Mouse (Mus musculus) ES-Bruce4 (cell line): Measurements from ENCODE around the gene Syt2.

Source experiments
- CTCF ChIP-seq: IDR thresholded peaks from one replicate; pipeline ENCODE4 v1.8.1; 2011; ENCODE audit warnings: low read depth, low read length
- EP300 ChIP-seq: IDR thresholded peaks from 2 replicates; pipeline ENCODE4 v1.6.1; 2011; ENCODE audit warnings: low read depth, low read length; ENCODE audit not compliant: insufficient read depth
- POLR2A ChIP-seq: IDR thresholded peaks from one replicate; pipeline ENCODE4 v1.8.1; 2011; ENCODE audit warnings: low read length; ENCODE audit not compliant: insufficient read depth

DNA sequence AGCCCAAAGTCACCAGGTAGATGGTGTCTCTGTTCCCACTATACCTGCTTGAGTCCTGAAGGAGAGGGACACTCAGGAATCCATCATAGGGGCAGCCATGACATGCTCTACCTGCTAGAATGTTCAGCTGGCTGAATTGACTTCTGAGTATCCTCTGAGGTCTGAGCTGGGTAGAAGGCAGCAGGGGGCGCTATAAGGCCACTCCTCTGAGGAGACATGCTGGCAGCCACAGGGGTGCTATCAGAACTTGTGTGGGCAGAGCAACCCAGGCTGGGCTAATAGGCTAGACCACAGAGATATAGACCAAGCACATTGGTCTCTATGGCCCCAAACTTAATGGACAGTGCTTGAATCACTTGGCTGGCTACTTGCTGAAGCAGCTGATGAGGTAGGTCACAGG is 27.8 kb downstream of the Syt2 start:
- no peak for TF ChIP-seq EP300
- peak; percentile 61 for TF ChIP-seq CTCF
- TF ChIP-seq POLR2A: no peak
